Mouse (Mus musculus) kidney, adult 2 months (tissue): Measurements from ENCODE around the gene Snapc5. TPM values are rescaled to one million over a fixed set of nuclear protein-coding genes. Genes with fewer than 3 reads are reported as not detected.

Source experiments
- DNase-seq: peaks from one replicate; pipeline ENCODE4 v3.0.0; 2021
- H3K27ac ChIP-seq: fragments of 200-500 bp; 2 replicates; pipeline ENCODE4 v1.5.1; 2012; ENCODE audit warnings: low read depth, low read length, control low read depth, inconsistent platforms; ENCODE audit not compliant: insufficient read depth
- H3K27me3 ChIP-seq: fragments of 200-500 bp; replicated peaks from 2 replicates; pipeline ENCODE4 v1.6.1; 2012; ENCODE audit warnings: mild to moderate bottlenecking, moderate library complexity, low read length, inconsistent platforms; ENCODE audit not compliant: control insufficient read depth, insufficient read depth
- H3K36me3 ChIP-seq: fragments of 200-500 bp; 2 replicates; pipeline ENCODE4 v1.6.1; 2012; ENCODE audit warnings: mild to moderate bottlenecking, moderate library complexity, low read length, inconsistent platforms; ENCODE audit not compliant: control insufficient read depth, insufficient read depth
- H3K4me1 ChIP-seq: fragments of 200-500 bp; 2 replicates; pipeline ENCODE4 v1.6.1; 2011; ENCODE audit warnings: low read length; ENCODE audit not compliant: control insufficient read depth, insufficient read depth
- H3K4me3 ChIP-seq: fragments of 200-500 bp; 2 replicates; pipeline ENCODE4 v1.5.1; 2011; ENCODE audit warnings: mild to moderate bottlenecking, low read depth, low read length, control low read depth; ENCODE audit not compliant: insufficient read depth
- CTCF ChIP-seq: fragments of 200-500 bp; conservative IDR thresholded peaks from 2 replicates; pipeline ENCODE4 v1.5.1; 2011; ENCODE audit warnings: low read depth, mild to moderate bottlenecking, control low read depth, low read length, moderate library complexity, mixed read lengths; ENCODE audit not compliant: insufficient read depth, insufficient read length
- POLR2A ChIP-seq: fragments of 200-500 bp; IDR thresholded peaks from one replicate; pipeline ENCODE4 v1.6.1; 2011; ENCODE audit warnings: low read depth, low read length, control low read depth
- WGBS: fragments of 180-500 bp; shearing (Covaris S2); methylation state at CpG from one replicate; pipeline ENCODE4 v1.1.7; 2018; 5-methylcytosine and 5-hydroxymethylcytosine counted together
- polyA plus RNA-seq: library from polyadenylated mRNA; depleted of rRNA; stranded (reverse); fragments of >200 nt; gene quantifications from 2 replicates; pipeline ENCODE4 v1.2.3, GENCODE M21; 2012

Snapc5 gene
- polyA plus RNA-seq, 1 experiment: 24.9 TPM

GRCm38 (mm10) chr9:64202331-64202730 is 23.3 kb downstream of the Snapc5 start:
- H3K36me3 ChIP-seq: peaks cover 1% of the 10 kb centered on the region; the same call in 1 of the 2 replicates
- no peak for DNase-seq
- TF ChIP-seq POLR2A: no peak
- no peak for TF ChIP-seq CTCF
- no peak overlapping the region for H3K27ac ChIP-seq
- H3K27me3 ChIP-seq: no peaks in the 10 kb centered on the region
- H3K4me1 ChIP-seq: peaks cover 3% of the 10 kb centered on the region; the same call in 1 of the 2 replicates
- no peak overlapping the region for H3K4me3 ChIP-seq

DNA sequence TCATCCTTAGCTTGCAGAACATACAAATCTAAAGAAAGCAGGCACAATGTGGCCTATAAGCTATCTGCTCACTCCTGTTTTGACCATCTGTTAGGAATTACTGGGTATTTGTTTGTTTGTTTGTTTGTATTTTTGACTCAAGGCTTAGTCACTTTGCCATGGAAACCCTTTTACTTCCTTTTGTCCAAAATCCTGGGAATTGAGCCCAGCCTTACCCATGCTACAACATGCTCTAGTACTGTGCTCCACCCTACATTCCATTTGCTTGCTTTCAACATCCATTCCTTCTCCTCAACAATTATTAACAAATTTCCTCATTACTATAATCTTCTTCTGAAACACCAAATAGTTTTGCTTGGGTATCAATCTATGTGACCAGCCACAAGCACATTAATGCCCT is 23.8 kb downstream of the Snapc5 start:
- TF ChIP-seq POLR2A (no peak), CTCF (no peak)
- DNase-seq: no peak
- H3K27ac ChIP-seq: no peak overlapping the region
- H3K4me3 ChIP-seq: no peak overlapping the region
- peaks cover 1% of the 10 kb centered on the region; the same call in 1 of the 2 replicates for H3K36me3 ChIP-seq
- H3K27me3 ChIP-seq: no peaks in the 10 kb centered on the region
- peaks cover 4% of the 10 kb centered on the region; the same call in 1 of the 2 replicates for H3K4me1 ChIP-seq

- Histone ChIP-seq H3K27ac (peak overlapping the region; percentile 42), H3K4me1 (peaks cover 4% of the 10 kb centered on the region; the same call in 1 of the 2 replicates), H3K27me3 (no peaks in the 10 kb centered on the region), H3K36me3 (peaks cover under 1% of the 10 kb centered on the region; the same call in 1 of the 2 replicates), H3K4me3 (no peak overlapping the region)
- TF ChIP-seq POLR2A: no peak
- no peak for TF ChIP-seq CTCF
- 37% methylated on average over 3 of the region's 3 CpGs for WGBS
- peak; percentile 53 for DNase-seq
Measured at GRCm38 (mm10) chr9:64207509-64208084, 28.5 kb downstream of the Snapc5 start.

GRCm38 (mm10) chr9:64214452-64214851 is 35.4 kb downstream of the Snapc5 start:
- WGBS: 68% methylated on average over 17 of the region's 17 CpGs
- Histone ChIP-seq H3K36me3 (no peaks in the 10 kb centered on the region), H3K27me3 (no peaks in the 10 kb centered on the region), H3K27ac (no peak overlapping the region), H3K4me1 (no peaks in the 10 kb centered on the region), H3K4me3 (no peak overlapping the region)
- TF ChIP-seq POLR2A (no peak), CTCF (no peak)
- DNase-seq: no peak

GRCm38 (mm10) chr9:64216090-64216489 is 37.0 kb downstream of the Snapc5 start:
- TF ChIP-seq POLR2A (no peak), CTCF (no peak)
- DNase-seq: no peak
- 78% methylated on average over 4 of the region's 4 CpGs for WGBS
- H3K4me3 ChIP-seq: no peak overlapping the region
- no peaks in the 10 kb centered on the region for H3K36me3 ChIP-seq
- H3K4me1 ChIP-seq: peaks cover 4% of the 10 kb centered on the region; the same call in 1 of the 2 replicates
- no peak overlapping the region for H3K27ac ChIP-seq
- H3K27me3 ChIP-seq: no peaks in the 10 kb centered on the region

DNA sequence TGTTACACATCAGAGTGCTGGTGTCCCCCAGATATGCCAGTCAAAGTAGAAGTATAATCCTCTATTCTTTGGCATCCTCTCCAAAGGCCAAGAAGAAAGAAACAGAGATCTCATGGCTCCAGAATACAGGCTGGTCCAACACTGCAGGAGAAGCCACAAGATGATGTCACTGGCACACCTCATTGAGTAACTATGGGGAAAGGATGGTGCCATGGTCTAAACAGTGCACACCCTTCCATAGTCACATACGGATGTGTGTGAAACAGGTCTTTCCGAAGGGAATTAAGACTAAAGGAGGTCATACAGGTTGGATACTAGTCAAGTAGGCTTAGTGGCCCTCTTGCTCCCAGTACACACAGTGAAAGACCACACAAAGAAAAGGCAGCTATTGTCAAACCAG is 37.6 kb downstream of the Snapc5 start:
- no peak for DNase-seq
- 98% methylated on average over 2 of the region's 2 CpGs for WGBS
- Histone ChIP-seq H3K36me3 (no peaks in the 10 kb centered on the region), H3K4me3 (no peak overlapping the region), H3K27me3 (no peaks in the 10 kb centered on the region), H3K4me1 (peaks cover 7% of the 10 kb centered on the region; the same call in 1 of the 2 replicates), H3K27ac (no peak overlapping the region)
- no peak for TF ChIP-seq POLR2A
- no peak for TF ChIP-seq CTCF

DNA sequence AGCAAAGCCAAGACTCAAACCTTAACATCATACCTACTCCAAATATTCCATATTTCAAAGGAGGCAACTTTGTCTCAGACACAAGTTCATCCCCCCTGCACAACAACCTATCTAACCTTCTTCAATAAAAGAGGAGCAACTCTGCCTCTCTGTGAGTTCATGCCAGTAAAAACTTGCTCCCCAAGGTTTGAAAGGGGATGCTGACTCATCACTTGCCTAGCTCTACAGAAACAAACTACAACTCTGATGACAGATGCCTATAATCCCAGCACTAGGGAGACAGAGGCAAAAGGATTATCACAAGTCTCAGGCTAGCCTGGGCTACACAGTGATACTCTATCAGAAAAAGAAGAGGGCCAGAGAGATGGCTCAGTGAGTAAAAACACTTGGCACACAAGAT is 38.8 kb downstream of the Snapc5 start:
- Histone ChIP-seq H3K27me3 (no peaks in the 10 kb centered on the region), H3K4me3 (no peak overlapping the region), H3K36me3 (no peaks in the 10 kb centered on the region), H3K27ac (no peak overlapping the region), H3K4me1 (peaks cover 10% of the 10 kb centered on the region; the same call in 1 of the 2 replicates)
- DNase-seq: no peak
- TF ChIP-seq CTCF (no peak), POLR2A (no peak)

DNA sequence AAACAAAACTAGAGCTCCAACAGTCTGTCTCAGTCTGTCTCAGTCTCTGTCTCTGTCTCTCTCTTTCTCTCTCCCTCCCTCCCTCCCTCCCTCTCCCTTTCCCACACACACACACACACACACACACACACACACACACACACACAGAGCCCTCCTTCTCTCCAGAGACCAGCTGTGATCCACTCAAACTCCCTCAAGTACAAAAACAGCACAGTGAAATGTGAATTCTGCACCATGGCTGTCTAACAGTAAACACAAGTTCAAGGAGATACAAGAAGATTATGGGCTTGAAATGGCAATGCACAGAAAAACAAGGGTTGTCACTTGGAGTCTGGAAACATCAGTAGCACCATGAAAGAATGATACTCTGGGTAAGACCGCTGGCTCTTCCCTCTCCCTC is 40.2 kb downstream of the Snapc5 start:
- TF ChIP-seq CTCF (no peak), POLR2A (no peak)
- Histone ChIP-seq H3K4me3 (no peak overlapping the region), H3K27me3 (no peaks in the 10 kb centered on the region), H3K27ac (no peak overlapping the region), H3K36me3 (no peaks in the 10 kb centered on the region), H3K4me1 (peaks cover 10% of the 10 kb centered on the region; the same call in 1 of the 2 replicates)
- 93% methylated on average over 1 of the region's 1 CpGs for WGBS
- no peak for DNase-seq
